Mouse (Mus musculus) liver, adult 2 months (tissue): ENCODE results near the gene Amdhd2.

Experiments used
- CTCF ChIP-seq: fragments of 200-500 bp; IDR thresholded peaks from 2 replicates; pipeline ENCODE4 v1.5.1; 2011; ENCODE audit warnings: low read depth, low read length, control low read depth
- POLR2A ChIP-seq: fragments of 200-500 bp; IDR thresholded peaks from 2 replicates; pipeline ENCODE4 v1.6.1; 2011; ENCODE audit warnings: low read length, control low read depth; ENCODE audit not compliant: insufficient read depth; ENCODE audit errors: extremely low read depth

- TF ChIP-seq CTCF, result no peak
- TF ChIP-seq POLR2A, result peak; percentile 64; the same call in 1 of the 2 replicates
These were observed 22.1 kb downstream of the Amdhd2 start for GRCm38 (mm10) chr17:24141425-24141920.
